Comparison of ENCODE assay signal across 26 mouse cellular contexts in the genomic region with DNA sequence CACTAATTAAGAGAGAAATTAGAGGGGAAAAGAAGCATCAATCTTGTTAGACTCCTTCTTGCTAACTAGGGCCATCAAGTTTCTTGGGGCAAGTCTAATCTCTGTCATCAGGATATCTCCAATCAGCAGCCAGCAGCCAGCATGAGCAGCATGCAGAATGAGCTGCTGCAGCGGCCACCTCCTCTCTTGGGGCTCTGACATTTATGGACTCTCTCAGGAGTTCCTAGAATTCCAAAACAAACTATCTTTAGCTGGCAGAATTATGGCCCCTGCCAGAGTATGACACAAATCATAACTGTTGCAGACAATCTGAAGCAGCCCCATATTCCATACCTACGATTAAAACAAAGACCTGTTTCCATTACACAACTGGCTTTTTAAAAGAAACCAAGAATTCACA. TPM values are rescaled to one million over a fixed set of nuclear protein-coding genes. Genes with fewer than 3 reads are reported as not detected.
DNase-seq lines count a peak whose midpoint lies in the region; ATAC-seq and TF ChIP-seq lines count a peak whose summit lies in the region.
"Had no signal": no experiment of that assay in that cellular context is flagged by ENCODE, and none has a peak within 500 bp of the region (broad histone marks: within the 10 kb centered on the region; RNA-seq: fewer than 3 reads in every experiment).

No protein-coding gene starts in this region.

- intact Hi-C loops in heart, adult 2 months (cut with DNase I): no loop called here
- intact Hi-C loops in heart, postnatal 36 days (cut with DNase I): no loop called here
- intact Hi-C loops in heart, postnatal 10 days (cut with DNase I): no loop called here

- no peaks in the 10 kb centered on the region for H3K27me3 ChIP-seq in heart, adult 2 months (ENCODE audit: control insufficient read depth, insufficient read depth, low read length)
- H3K27me3 ChIP-seq in heart, embryonic 15.5 days: no peaks in the 10 kb centered on the region
- H3K27me3 ChIP-seq: embryonic facial prominence, embryonic 13.5 days; forebrain, embryonic 12.5 days; forebrain, embryonic 15.5 days had no signal

- WGBS in heart, adult 2 months: 35% methylated on average over 2 of the region's 2 CpGs
- 39% methylated on average over 2 of the region's 2 CpGs for WGBS in heart, embryonic 15.5 days

- no peak for TF ChIP-seq POLR2A in heart, adult 2 months (IDR thresholded peaks at IDR 0.05; ENCODE audit: insufficient read depth, low read depth, low read length)

- DNase-seq in heart, adult 11 months: peak; percentile 70
- DNase-seq in heart, adult 2 months: no peak
- no peak for DNase-seq in heart, postnatal 36 days
- peak; percentile 18 to 21 for DNase-seq in heart, postnatal 10 days
- DNase-seq in heart, adult 8-10 months (ENCODE audit: low spot score): no peak
- DNase-seq: adrenal gland, postnatal 10 days; cerebellum, adult 11-12 months; cerebellum, adult 8-10 months; cerebellum, postnatal 10 days; cerebellum, postnatal 36 days; embryo, embryonic 11 days; gastrocnemius, postnatal 25 days; kidney, adult 18-20 months; kidney, adult 9 months had no signal

- no peak overlapping the region for H3K4me2 ChIP-seq in heart, embryonic 15.5 days
- H3K4me2 ChIP-seq: embryonic facial prominence, embryonic 13.5 days; forebrain, embryonic 12.5 days; forebrain, embryonic 15.5 days; hindbrain, embryonic 14.5 days had no signal

- no peaks in the 10 kb centered on the region for H3K4me1 ChIP-seq in heart, adult 2 months (ENCODE audit: control insufficient read depth, insufficient read depth, low read length)
- peaks cover 3% of the 10 kb centered on the region for H3K4me1 ChIP-seq in heart, embryonic 15.5 days (replicated peaks)
- H3K4me1 ChIP-seq: embryonic facial prominence, embryonic 10.5 days; embryonic facial prominence, embryonic 13.5 days; forebrain, embryonic 12.5 days; forebrain, embryonic 15.5 days had no signal

- no peak for ATAC-seq in heart, embryonic 15.5 days (replicated peaks; ENCODE audit: insufficient number of reproducible peaks, insufficient read depth, low FRiP score, low read depth)
- ATAC-seq: CD4-positive, CD25-positive, alpha-beta regulatory T cell, adult 4 months; forebrain, embryonic 15.5 days; hindbrain, postnatal 0 days; inflammation-experienced regulatory T-cells, adult 6 months; intestine, embryonic 16.5 days had no signal

- H3K9me3 ChIP-seq in heart, embryonic 15.5 days (replicated peaks): no peaks in the 10 kb centered on the region
- H3K9me3 ChIP-seq: embryonic facial prominence, embryonic 10.5 days; forebrain, embryonic 12.5 days; forebrain, embryonic 15.5 days had no signal

- H3K9ac ChIP-seq in heart, adult 2 months (ENCODE audit: low read depth, low read length): no peak overlapping the region
- H3K9ac ChIP-seq in heart, embryonic 15.5 days: no peak overlapping the region
- H3K9ac ChIP-seq: embryonic facial prominence, embryonic 13.5 days; forebrain, embryonic 12.5 days; forebrain, embryonic 15.5 days; hindbrain, embryonic 14.5 days had no signal

- H3K4me3 ChIP-seq in heart, adult 2 months: no peak overlapping the region
- no peak overlapping the region for H3K4me3 ChIP-seq in heart, embryonic 15.5 days
- H3K4me3 ChIP-seq: embryonic facial prominence, embryonic 10.5 days; embryonic facial prominence, embryonic 13.5 days; erythroblast, embryonic 14.5 days; forebrain, embryonic 12.5 days; forebrain, embryonic 15.5 days had no signal

- TF ChIP-seq CTCF in heart, adult 2 months (IDR thresholded peaks at IDR 0.05): no peak

- H3K27ac ChIP-seq in heart, adult 2 months: no peak overlapping the region; the same call in 1 of the 2 replicates
- peak overlapping the region; percentile 70 for H3K27ac ChIP-seq in heart, embryonic 15.5 days
- H3K27ac ChIP-seq: embryonic facial prominence, embryonic 10.5 days; embryonic facial prominence, embryonic 13.5 days; forebrain, embryonic 12.5 days; forebrain, embryonic 15.5 days; hindbrain, embryonic 14.5 days; hindbrain, postnatal 0 days had no signal

- no peak for TF ChIP-seq EP300 in heart, adult 2 months (IDR thresholded peaks at IDR 0.05; ENCODE audit: insufficient read depth, low read depth, low read length)

- no peaks in the 10 kb centered on the region for H3K79me2 ChIP-seq in heart, adult 2 months (replicated peaks; ENCODE audit: control insufficient read depth, insufficient read depth, low read length)

- H3K36me3 ChIP-seq in heart, adult 2 months (ENCODE audit: control insufficient read depth, insufficient read depth, low read length): no peaks in the 10 kb centered on the region
- no peaks in the 10 kb centered on the region for H3K36me3 ChIP-seq in heart, embryonic 15.5 days
- H3K36me3 ChIP-seq: embryonic facial prominence, embryonic 10.5 days; embryonic facial prominence, embryonic 13.5 days; forebrain, embryonic 12.5 days; forebrain, embryonic 15.5 days had no signal

RNA-seq across cellular contexts. Expression of a gene that starts 56.0 kb away (rescaled TPM):
- total RNA-seq in heart, adult 2 months (2021): under 1 TPM; 0.08 to 0.14 TPM
- polyA plus RNA-seq in heart, adult 2 months (2012; rRNA removed): 0.18 TPM in 1 of 2 replicates, not detected in the other
- polyA plus RNA-seq in heart, embryonic 15.5 days (2015; fragmentation: Nextera tagmentation; extraction: Ambion mirVana): 0.08 and 0.30 TPM in 2 replicates
- total RNA-seq in heart, postnatal 36 days (2021): under 1 TPM; 0.11 to 0.36 TPM
- total RNA-seq in heart, postnatal 10 days (2021): under 1 TPM; 0.22 TPM
- under 1 TPM in 3 of 4 experiments, not detected in 1; 0.09 to 0.19 (median 0.16) TPM for total RNA-seq in heart, adult 8-10 months (2022)
- total RNA-seq: gastrocnemius, postnatal 25 days; MEL had no signal
- polyA plus RNA-seq: erythroblast, embryonic 14.5 days; inflammation-experienced regulatory T-cells, adult 6 months had no signal

Comparison
In these comparisons a context has a peak if more than half of its experiments do, and no peak if none do; other contexts are left out.
1. DNase-seq: peak in heart, adult 11 months (single experiment) and heart, postnatal 10 days (2 of 2); none in heart, adult 2 months (0 of 2), heart, postnatal 36 days (0 of 2) and heart, adult 8-10 months (single experiment).